Mouse (Mus musculus) intestine, postnatal 0 days (tissue): Measurements from ENCODE around the gene Olfr979. TPM values are rescaled to one million over a fixed set of nuclear protein-coding genes. Genes with fewer than 3 reads are reported as not detected.
"Not testable (repeated sequence)": the region's sequence is repeated elsewhere in the genome, so short reads cannot be mapped to it uniquely, and the experiment has no call there.

Experiments used
- ATAC-seq: fragments of 200-750 bp; cut with Nextera tagmentation; 2 replicates; pipeline ENCODE4 v1.8.0; 2017; ENCODE audit warnings: mild to moderate bottlenecking, moderate TSS enrichment, moderate library complexity
- H3K27ac ChIP-seq: fragments of 300-500 bp; sonication (generic); 2 replicates; pipeline ENCODE4 v1.5.1; 2014; ENCODE audit warnings: mild to moderate bottlenecking, low read depth, low read length, moderate library complexity
- H3K27me3 ChIP-seq: fragments of 300-500 bp; sonication (generic); replicated peaks from 2 replicates; pipeline ENCODE4 v1.6.1; 2014; ENCODE audit warnings: low read length, mixed read lengths; ENCODE audit not compliant: control insufficient read depth, insufficient read depth
- H3K36me3 ChIP-seq: fragments of 300-500 bp; sonication (generic); 2 replicates; pipeline ENCODE4 v1.6.1; 2014; ENCODE audit warnings: mild to moderate bottlenecking, moderate library complexity; ENCODE audit not compliant: control insufficient read depth, insufficient read depth
- H3K4me1 ChIP-seq: fragments of 300-500 bp; sonication (generic); replicated peaks from 2 replicates; pipeline ENCODE4 v1.6.1; 2014; ENCODE audit warnings: antibody characterized with exemption, low read length, mixed read lengths; ENCODE audit not compliant: control insufficient read depth, insufficient read depth
- H3K4me2 ChIP-seq: fragments of 300-500 bp; sonication (generic); replicated peaks from 2 replicates; pipeline ENCODE4 v1.6.1; 2014; ENCODE audit warnings: low read depth, mild to moderate bottlenecking, moderate library complexity
- H3K4me3 ChIP-seq: fragments of 300-500 bp; sonication (generic); 2 replicates; pipeline ENCODE4 v1.5.1; 2014; ENCODE audit warnings: low read depth, low read length
- H3K9ac ChIP-seq: fragments of 300-500 bp; sonication (generic); 2 replicates; pipeline ENCODE4 v1.6.1; 2014; ENCODE audit warnings: mild to moderate bottlenecking, low read depth, low read length
- H3K9me3 ChIP-seq: fragments of 300-500 bp; sonication (generic); 2 replicates; pipeline ENCODE4 v1.6.1; 2016; ENCODE audit warnings: mixed run types; ENCODE audit not compliant: control insufficient read depth
- CTCF ChIP-seq: sonication (generic); IDR thresholded peaks from 2 replicates; pipeline ENCODE4 v1.5.1; 2016; ENCODE audit warnings: low read depth, mild to moderate bottlenecking, control low read depth, antibody characterized with exemption, moderate library complexity
- WGBS: fragments of 180-500 bp; shearing (Covaris S2); extraction: QIAGEN DNeasy Blood & Tissue Kit; methylation state at CpG from one replicate; pipeline ENCODE4 v1.1.7; 2014; 5-methylcytosine and 5-hydroxymethylcytosine counted together
- polyA plus RNA-seq: library from polyadenylated mRNA; unstranded; fragments of >200 nt; fragmentation: Nextera tagmentation; extraction: Ambion mirVana; gene quantifications from 2 replicates; pipeline ENCODE4 v1.2.1, GENCODE M21; 2015

Gene Olfr979
- polyA plus RNA-seq = not detected in 2 replicates

- WGBS = 94% methylated on average over 1 of the region's 1 CpGs
- Histone ChIP-seq H3K27ac (no peak within 1 kb of the TSS), H3K27me3 (no peaks in the 10 kb centered on the region), H3K4me3 (no peak within 1 kb of the TSS), H3K4me2 (no peak within 1 kb of the TSS), H3K36me3 (no peaks in the 10 kb centered on the region), H3K9me3 (no peaks in the 10 kb centered on the region), H3K4me1 (no peaks in the 10 kb centered on the region), H3K9ac (no peak within 1 kb of the TSS)
- ATAC-seq = no peak
- no peak for TF ChIP-seq CTCF
These were observed at the start of gene Olfr979 for GRCm38 (mm10) chr9:40003365-40003764. Gene Olfr979, minus strand, starts transcription at chr9:40003465.

DNA sequence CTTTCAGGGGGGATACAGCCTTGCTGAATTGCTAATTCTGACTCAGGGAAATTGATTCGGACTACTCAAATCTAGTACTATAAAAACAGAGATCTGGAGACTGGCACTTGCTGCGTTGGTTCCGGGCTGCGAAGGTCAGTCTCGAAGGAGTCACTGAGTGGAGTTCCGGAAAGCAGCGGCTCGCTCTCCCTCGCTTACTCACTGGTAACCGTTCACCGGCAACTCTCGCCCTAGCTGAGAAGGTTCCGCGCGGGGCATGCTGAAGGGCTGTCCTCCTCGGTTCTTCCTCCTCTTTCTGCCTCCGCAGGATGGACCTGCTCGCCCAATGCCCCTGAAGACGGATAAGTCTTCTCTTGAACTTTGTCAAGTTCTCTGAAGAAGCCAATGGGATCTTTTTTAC, 46.9 kb upstream of the Olfr979 start:
- H3K4me3 ChIP-seq = no peak overlapping the region
- WGBS = 91% methylated on average over 19 of the region's 19 CpGs
- TF ChIP-seq CTCF = no peak

DNA sequence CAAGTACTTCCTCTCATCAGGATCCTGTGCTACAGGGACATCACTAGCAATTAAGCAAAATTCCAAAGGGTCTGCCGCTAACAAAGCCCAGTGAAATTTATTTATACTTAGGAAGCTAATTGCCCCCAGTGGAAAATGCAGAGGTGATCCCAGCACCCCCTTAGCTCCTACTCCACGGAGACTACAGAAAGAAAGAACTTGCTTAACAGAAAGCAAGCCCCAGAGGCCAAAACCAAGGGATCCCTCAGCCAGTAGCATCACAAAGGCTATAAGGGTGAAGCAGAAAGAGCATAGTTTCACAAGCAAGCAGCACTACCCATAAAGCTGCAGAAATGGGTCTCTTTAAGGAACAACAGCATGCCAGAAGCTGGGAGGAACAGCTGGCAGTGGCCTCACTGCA, 17.9 kb upstream of the Olfr979 start, which contains the start of gene Olfr981:
Gene Olfr981 (plus strand): TSS at position 301 of the 400 bp plus-strand sequence.
- Histone ChIP-seq H3K9me3 (no peaks in the 10 kb centered on the region), H3K4me2 (no peak within 1 kb of the TSS), H3K27ac (no peak within 1 kb of the TSS), H3K27me3 (no peaks in the 10 kb centered on the region), H3K9ac (no peak within 1 kb of the TSS), H3K36me3 (no peaks in the 10 kb centered on the region), H3K4me1 (no peaks in the 10 kb centered on the region), H3K4me3 (no peak within 1 kb of the TSS)
- ATAC-seq = no peak
- 68% methylated on average over 2 of the region's 2 CpGs for WGBS
- no peak for TF ChIP-seq CTCF

More for the DNA sequence above, 46.9 kb upstream of the Olfr979 start:
- no peak for ATAC-seq
- H3K4me1 ChIP-seq = no peaks in the 10 kb centered on the region
- no peaks in the 10 kb centered on the region for H3K9me3 ChIP-seq
- H3K9ac ChIP-seq = no peak overlapping the region
- H3K36me3 ChIP-seq = no peaks in the 10 kb centered on the region
- H3K27ac ChIP-seq = no peak overlapping the region
- H3K4me2 ChIP-seq = no peak overlapping the region
- no peaks in the 10 kb centered on the region for H3K27me3 ChIP-seq

- no peak for ATAC-seq
- H3K4me3 ChIP-seq = no peak within 1 kb of the TSS
- WGBS = 84% methylated on average over 1 of the region's 1 CpGs
- H3K4me1 ChIP-seq = no peaks in the 10 kb centered on the region
- no peak within 1 kb of the TSS for H3K27ac ChIP-seq
- H3K27me3 ChIP-seq = no peaks in the 10 kb centered on the region
- no peak within 1 kb of the TSS for H3K4me2 ChIP-seq
- no peak for TF ChIP-seq CTCF
- no peaks in the 10 kb centered on the region for H3K9me3 ChIP-seq
- H3K36me3 ChIP-seq = no peaks in the 10 kb centered on the region
- no peak within 1 kb of the TSS for H3K9ac ChIP-seq
These were observed 6.2 kb upstream of the Olfr979 start, which contains the start of gene Olfr980 for GRCm38 (mm10) chr9:40009482-40009881. Gene Olfr980, minus strand, starts transcription at chr9:40009582.

- TF ChIP-seq CTCF = no peak
- no peak for ATAC-seq
- Histone ChIP-seq H3K27ac (no peak within 1 kb of the TSS), H3K4me1 (no peaks in the 10 kb centered on the region), H3K36me3 (no peaks in the 10 kb centered on the region), H3K27me3 (no peaks in the 10 kb centered on the region), H3K9me3 (no peaks in the 10 kb centered on the region), H3K4me3 (no peak within 1 kb of the TSS), H3K9ac (no peak within 1 kb of the TSS), H3K4me2 (no peak within 1 kb of the TSS)
- WGBS = 84% methylated on average over 2 of the region's 2 CpGs
These were observed 11.5 kb downstream of the Olfr979 start, which contains the start of gene Olfr978 for GRCm38 (mm10) chr9:39991813-39992212. Gene Olfr978, plus strand, starts transcription at chr9:39992113.

- H3K27ac ChIP-seq, H3K4me1 ChIP-seq, H3K4me3 ChIP-seq, H3K27me3 ChIP-seq, H3K36me3 ChIP-seq, H3K4me2 ChIP-seq, H3K9ac ChIP-seq, ATAC-seq, H3K9me3 ChIP-seq: not testable (repeated sequence)
- 81% methylated on average over 1 of the region's 1 CpGs for WGBS
These were observed 26.6 kb downstream of the Olfr979 start for GRCm38 (mm10) chr9:39976581-39977145.

- H3K4me1 ChIP-seq, H3K9me3 ChIP-seq, H3K27ac ChIP-seq, H3K36me3 ChIP-seq, H3K4me2 ChIP-seq, ATAC-seq, H3K27me3 ChIP-seq, H3K4me3 ChIP-seq, H3K9ac ChIP-seq: not testable (repeated sequence)
- 68% methylated on average over 6 of the region's 9 CpGs for WGBS
These were observed 42.2 kb downstream of the Olfr979 start, which contains the start of gene Olfr976 for GRCm38 (mm10) chr9:39961033-39961432. Gene Olfr976, minus strand, starts transcription at chr9:39961133.
